Mouse (Mus musculus) myocyte (in vitro differentiated cells): Measurements from ENCODE around the gene Pmvk. TPM values are rescaled to one million over a fixed set of nuclear protein-coding genes. Genes with fewer than 3 reads are reported as not detected.

ENCODE experiments used
- H3K27me3 ChIP-seq: one replicate; pipeline ENCODE4 v1.6.1; 2011; ENCODE audit not compliant: control insufficient read depth, insufficient read depth, insufficient read length
- H3K36me3 ChIP-seq: one replicate; pipeline ENCODE4 v1.6.1; 2011; ENCODE audit not compliant: control insufficient read depth, insufficient read depth
- H3K4me2 ChIP-seq: one replicate; pipeline ENCODE4 v1.6.1; 2011; ENCODE audit warnings: low read depth, control low read depth
- H3K4me3 ChIP-seq: one replicate; pipeline ENCODE4 v1.5.1; 2011; ENCODE audit warnings: mild to moderate bottlenecking, control low read depth, moderate library complexity
- H3K79me2 ChIP-seq: one replicate; pipeline ENCODE4 v1.6.1; 2011; ENCODE audit not compliant: control insufficient read depth, insufficient read depth
- H3ac ChIP-seq: one replicate; pipeline ENCODE4 v1.6.1; 2011; ENCODE audit not compliant: control insufficient read depth, insufficient read length
- CEBPB ChIP-seq: IDR thresholded peaks from 2 replicates; pipeline ENCODE4 v1.6.1; 2011; ENCODE audit warnings: mild to moderate bottlenecking, moderate library complexity; ENCODE audit not compliant: poor library complexity, insufficient read depth, severe bottlenecking
- E2F4 ChIP-seq: IDR thresholded peaks from one replicate; pipeline ENCODE4 v1.6.1; 2011; ENCODE audit warnings: mild to moderate bottlenecking, control low read depth, moderate library complexity; ENCODE audit not compliant: insufficient read depth
- MAX ChIP-seq: IDR thresholded peaks from one replicate; pipeline ENCODE4 v1.6.1; 2011; ENCODE audit warnings: low read depth, mild to moderate bottlenecking, control low read depth
- MYOD1 ChIP-seq, 3 experiments: IDR thresholded peaks; one replicate each; pipeline ENCODE4 v1.6.1; 2011; ENCODE audit warnings: control low read depth in 2 of 3, low read depth in 2 of 3, mild to moderate bottlenecking in 2 of 3, moderate library complexity in 1 of 3; ENCODE audit not compliant: insufficient read length in 2 of 3, control insufficient read depth in 1 of 3
- MYOG ChIP-seq, 3 experiments: IDR thresholded peaks; one replicate each; pipeline ENCODE4 v1.6.1; 2011; ENCODE audit warnings: control low read depth in 2 of 3, low read depth in 2 of 3, mild to moderate bottlenecking in 2 of 3; ENCODE audit not compliant: insufficient read length in 2 of 3, control insufficient read depth in 1 of 3, insufficient read depth in 1 of 3
- POLR2A ChIP-seq: IDR thresholded peaks from one replicate; pipeline ENCODE4 v1.6.1; 2011; ENCODE audit warnings: low read depth, mild to moderate bottlenecking, control low read depth, moderate library complexity; ENCODE audit not compliant: insufficient read length
- POLR2AphosphoS2 ChIP-seq: IDR thresholded peaks from one replicate; pipeline ENCODE4 v1.6.1; 2011; ENCODE audit warnings: low read depth, control low read depth; ENCODE audit not compliant: insufficient read length
- REST ChIP-seq: IDR thresholded peaks from one replicate; pipeline ENCODE4 v1.6.1; 2011; ENCODE audit warnings: mild to moderate bottlenecking, control low read depth, moderate library complexity; ENCODE audit not compliant: insufficient read depth, insufficient read length
- SRF ChIP-seq: IDR thresholded peaks from one replicate; pipeline ENCODE4 v1.6.1; 2011; ENCODE audit warnings: low read depth; ENCODE audit not compliant: control insufficient read depth, insufficient read length
- TCF12 ChIP-seq: IDR thresholded peaks from one replicate; pipeline ENCODE4 v1.6.1; 2011; ENCODE audit warnings: mild to moderate bottlenecking, control low read depth; ENCODE audit not compliant: poor library complexity, insufficient read depth, severe bottlenecking
- TCF3 ChIP-seq: IDR thresholded peaks from one replicate; pipeline ENCODE4 v1.6.1; 2011; ENCODE audit warnings: low read depth, control low read depth; ENCODE audit not compliant: insufficient read length
- USF1 ChIP-seq: IDR thresholded peaks from one replicate; pipeline ENCODE4 v1.6.1; 2011; ENCODE audit warnings: low read depth, mild to moderate bottlenecking, control low read depth, moderate library complexity
- polyA plus RNA-seq: library from polyadenylated mRNA; unstranded; fragments of >200 nt; fragmentation: generic; extraction: Trizol; gene quantifications from one replicate; pipeline ENCODE4 v1.2.1, GENCODE M21; 2012; ENCODE audit warnings: missing spikeins

The Pmvk gene
- polyA plus RNA-seq, 1 experiment = 67.9 TPM

DNA sequence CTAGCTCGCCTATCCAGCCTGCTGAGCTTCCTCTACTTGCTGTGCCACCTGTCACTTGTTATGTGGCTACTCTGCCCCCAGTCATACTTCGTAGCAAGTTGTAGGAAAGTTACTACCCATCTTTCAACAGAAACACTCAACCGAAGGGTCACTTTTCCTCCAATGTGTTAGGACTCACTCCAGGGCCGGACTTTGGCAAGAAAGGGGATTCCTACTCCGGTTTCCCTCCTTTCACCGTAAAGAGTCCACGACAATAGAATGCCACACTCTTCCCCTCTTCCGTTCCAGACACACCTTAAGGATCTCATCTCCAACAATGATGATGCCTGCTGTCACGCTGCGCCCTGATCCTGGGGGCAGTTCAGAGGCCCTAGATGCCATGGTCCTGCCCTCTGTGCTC is 43.5 kb upstream of the Pmvk start:
- Histone ChIP-seq H3K36me3 (peaks cover 11% of the 10 kb centered on the region), H3K4me2 (peak overlapping the region; percentile 86), H3ac (no peak overlapping the region), H3K27me3 (no peaks in the 10 kb centered on the region), H3K4me3 (peak overlapping the region; percentile 41), H3K79me2 (peaks cover 9% of the 10 kb centered on the region)
- TF ChIP-seq POLR2A (no peak), TCF12 (no peak), SRF (no peak), REST (no peak), MYOG (IDR thresholded peaks at IDR 0.05; ENCODE audit: control insufficient read depth in 1 of 3, insufficient read depth in 1 of 3, insufficient read length in 2 of 3, low read depth in 2 of 3) (no peak), MAX (no peak), USF1 (no peak), E2F4 (no peak), MYOD1 (IDR thresholded peaks at IDR 0.05; ENCODE audit: control insufficient read depth in 1 of 3, insufficient read length in 2 of 3, low read depth in 2 of 3) (no peak), TCF3 (no peak), CEBPB (no peak), POLR2AphosphoS2 (no peak)

DNA sequence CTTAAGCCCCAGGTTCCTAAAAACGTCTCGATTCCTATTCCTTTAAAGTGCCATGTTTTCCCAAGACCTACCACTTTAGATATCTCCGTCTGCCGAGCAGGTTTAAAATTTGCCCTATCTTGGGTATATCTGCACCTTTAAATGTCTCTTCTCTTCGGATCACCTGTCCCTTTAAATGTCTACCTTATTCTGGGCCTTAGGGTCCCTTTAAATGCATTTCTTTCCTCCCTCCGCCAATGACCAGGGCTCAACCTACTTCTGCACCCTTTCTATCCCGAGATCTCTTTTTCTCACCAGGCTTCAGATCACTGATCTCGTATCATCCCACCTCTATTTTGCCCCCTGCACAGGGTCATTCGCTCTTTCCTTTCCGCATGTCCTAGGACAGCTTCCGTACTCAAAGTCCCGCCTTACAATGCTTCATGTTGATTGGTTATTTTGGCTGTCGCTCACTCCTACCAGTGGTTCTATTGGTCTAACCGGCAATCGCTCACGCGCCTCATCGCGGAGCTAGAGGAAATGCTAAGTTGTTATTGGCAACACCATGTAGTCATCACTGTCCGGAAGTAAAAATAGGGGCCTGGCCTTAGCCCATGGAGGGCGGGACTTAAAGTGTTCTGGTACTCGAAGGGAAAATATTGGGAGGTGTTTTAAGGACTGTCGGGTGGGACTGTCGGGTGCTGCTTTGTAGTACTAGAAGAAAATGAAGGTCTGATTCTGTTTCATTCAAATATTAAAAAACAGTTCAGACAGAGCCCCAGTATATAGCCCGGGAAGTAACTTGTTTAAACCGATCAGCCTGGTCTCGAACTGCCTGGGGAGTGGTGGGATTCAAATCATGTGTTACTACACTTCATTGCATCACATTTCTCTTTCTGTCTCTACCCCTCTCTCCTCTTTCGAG is 42.6 kb upstream of the Pmvk start, which contains the start of gene Flad1:
Gene Flad1 (minus strand): TSS at position 381 of the 904 bp plus-strand sequence.
- H3K27me3 ChIP-seq = no peaks in the 10 kb centered on the region
- peaks cover 11% of the 10 kb centered on the region for H3K36me3 ChIP-seq
- H3K4me2 ChIP-seq = peak within 1 kb of the TSS; percentile 86
- TF ChIP-seq CEBPB (peak; percentile 63; the same call in 1 of the 2 replicates), POLR2AphosphoS2 (peak; percentile 54), USF1 (no peak), REST (no peak)
- H3ac ChIP-seq = no peak within 1 kb of the TSS
- peaks cover 18% of the 10 kb centered on the region for H3K79me2 ChIP-seq
- peak within 1 kb of the TSS; percentile 41 for H3K4me3 ChIP-seq

- TF ChIP-seq CEBPB (no peak), USF1 (no peak), TCF12 (no peak)
- Histone ChIP-seq H3K27me3 (no peaks in the 10 kb centered on the region), H3K4me3 (peak overlapping the region; percentile 63), H3ac (no peak overlapping the region), H3K36me3 (peaks cover 11% of the 10 kb centered on the region), H3K4me2 (peak overlapping the region; percentile 77), H3K79me2 (peaks cover 40% of the 10 kb centered on the region)
Observed at GRCm38 (mm10) chr3:89416158-89416557, 38.2 kb upstream of the Pmvk start.

DNA sequence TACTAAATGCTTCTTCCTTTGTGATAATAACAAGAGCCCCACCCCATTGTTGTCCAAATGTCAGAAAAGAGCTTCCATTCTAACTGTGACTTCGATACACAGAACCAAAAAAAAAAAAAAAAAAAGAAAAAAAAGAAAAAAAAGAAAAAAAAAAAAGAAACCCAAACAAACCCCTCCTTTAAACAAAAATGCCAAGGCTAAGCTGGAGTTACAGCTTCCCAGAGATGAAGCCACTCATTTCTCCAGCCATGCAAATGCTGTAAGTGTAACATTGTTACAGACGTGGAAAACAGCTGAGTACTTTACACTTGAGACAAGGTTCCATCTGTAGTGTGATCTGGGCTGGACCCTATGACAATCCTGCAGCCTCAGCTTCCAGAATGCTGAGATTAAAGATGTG is 37.2 kb upstream of the Pmvk start:
- H3K4me2 ChIP-seq = peak overlapping the region; percentile 77
- H3K27me3 ChIP-seq = no peaks in the 10 kb centered on the region
- no peak overlapping the region for H3ac ChIP-seq
- peaks cover 11% of the 10 kb centered on the region for H3K36me3 ChIP-seq
- no peak for TF ChIP-seq USF1
- no peak for TF ChIP-seq TCF3
- TF ChIP-seq SRF = no peak
- no peak for TF ChIP-seq TCF12
- TF ChIP-seq E2F4 = no peak
- TF ChIP-seq CEBPB = no peak
- TF ChIP-seq REST = no peak
- TF ChIP-seq MAX = no peak
- TF ChIP-seq POLR2AphosphoS2 = no peak
- no peak for TF ChIP-seq MYOD1 (IDR thresholded peaks at IDR 0.05; ENCODE audit: control insufficient read depth in 1 of 3, insufficient read length in 2 of 3, low read depth in 2 of 3)
- no peak for TF ChIP-seq MYOG (IDR thresholded peaks at IDR 0.05; ENCODE audit: control insufficient read depth in 1 of 3, insufficient read depth in 1 of 3, insufficient read length in 2 of 3, low read depth in 2 of 3)
- no peak for TF ChIP-seq POLR2A
- peaks cover 47% of the 10 kb centered on the region for H3K79me2 ChIP-seq
- H3K4me3 ChIP-seq = peak overlapping the region; percentile 63

GRCm38 (mm10) chr3:89417840-89418169 is 36.5 kb upstream of the Pmvk start:
- Histone ChIP-seq H3ac (peak overlapping the region; percentile 54), H3K4me2 (peak overlapping the region; percentile 77), H3K79me2 (peaks cover 53% of the 10 kb centered on the region), H3K36me3 (peaks cover 11% of the 10 kb centered on the region), H3K27me3 (no peaks in the 10 kb centered on the region), H3K4me3 (peak overlapping the region; percentile 63)
- TF ChIP-seq SRF (no peak), MYOD1 (IDR thresholded peaks at IDR 0.05; ENCODE audit: control insufficient read depth in 1 of 3, insufficient read length in 2 of 3, low read depth in 2 of 3) (no peak), USF1 (no peak)
